Mouse (Mus musculus) hindbrain, embryonic 10.5 days (tissue): ENCODE results near the gene Osbpl5. TPM values are rescaled to one million over a fixed set of nuclear protein-coding genes. Genes with fewer than 3 reads are reported as not detected.

Experiments used
- DNase-seq: peaks from one replicate; pipeline ENCODE4 v3.0.0-alpha.2; 2017; ENCODE audit warnings: low spot score
- H3K27ac ChIP-seq: fragments of 300-500 bp; sonication (generic); 2 replicates; pipeline ENCODE4 v1.5.1; 2016; ENCODE audit warnings: mild to moderate bottlenecking, moderate library complexity
- H3K27me3 ChIP-seq: fragments of 300-500 bp; sonication (generic); 2 replicates; pipeline ENCODE4 v1.6.1; 2016; ENCODE audit warnings: mild to moderate bottlenecking; ENCODE audit not compliant: poor library complexity, insufficient read depth, severe bottlenecking
- H3K36me3 ChIP-seq: fragments of 300-500 bp; sonication (generic); 2 replicates; pipeline ENCODE4 v1.6.1; 2016; ENCODE audit warnings: mild to moderate bottlenecking, moderate library complexity
- H3K4me1 ChIP-seq: fragments of 300-500 bp; sonication (generic); replicated peaks from 2 replicates; pipeline ENCODE4 v1.6.1; 2016; ENCODE audit warnings: mild to moderate bottlenecking
- H3K4me3 ChIP-seq: fragments of 300-500 bp; sonication (generic); 2 replicates; pipeline ENCODE4 v1.5.1; 2016; ENCODE audit warnings: mild to moderate bottlenecking, moderate library complexity
- H3K9me3 ChIP-seq: fragments of 300-500 bp; sonication (generic); 2 replicates; pipeline ENCODE4 v1.6.1; 2016; ENCODE audit warnings: mild to moderate bottlenecking, moderate library complexity
- WGBS: fragments of 180-500 bp; shearing (Covaris S2); methylation state at CpG from one replicate; pipeline ENCODE4 v1.1.7; 2016; 5-methylcytosine and 5-hydroxymethylcytosine counted together
- polyA plus RNA-seq: library from polyadenylated mRNA; unstranded; fragments of >200 nt; fragmentation: Nextera tagmentation; extraction: Ambion mirVana; gene quantifications from 2 replicates; pipeline ENCODE4 v1.2.1, GENCODE M21; 2016

Gene Osbpl5
- polyA plus RNA-seq, 1 experiment from 2014 or later = 20.8 TPM

DNA sequence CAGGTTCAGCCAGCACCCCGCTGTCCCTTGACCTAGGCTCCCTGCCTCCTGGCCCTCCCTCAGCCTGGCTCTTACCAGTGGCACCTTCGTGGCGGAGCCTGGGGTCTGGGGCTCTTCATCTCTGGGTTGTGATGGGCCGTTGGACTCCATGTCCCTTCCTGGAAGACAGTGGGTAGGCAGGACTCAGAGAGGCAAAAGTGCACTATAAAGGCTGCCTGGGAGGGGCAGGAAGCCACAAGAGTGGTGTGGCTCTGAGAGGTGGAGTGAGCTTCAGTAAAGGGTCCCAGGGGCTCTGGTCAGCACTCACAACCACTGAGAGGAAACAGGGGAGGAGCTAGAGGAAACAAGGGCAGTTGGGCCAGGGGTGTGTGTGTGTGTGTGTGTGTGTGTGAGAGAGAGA is 43.4 kb downstream of the Osbpl5 start:
- Histone ChIP-seq H3K36me3 (peaks cover 43% of the 10 kb centered on the region), H3K27me3 (no peaks in the 10 kb centered on the region), H3K27ac (no peak overlapping the region), H3K4me1 (peaks cover 23% of the 10 kb centered on the region), H3K4me3 (no peak overlapping the region), H3K9me3 (no peaks in the 10 kb centered on the region)
- DNase-seq = no peak
- WGBS = 76% methylated on average over 4 of the region's 4 CpGs

DNA sequence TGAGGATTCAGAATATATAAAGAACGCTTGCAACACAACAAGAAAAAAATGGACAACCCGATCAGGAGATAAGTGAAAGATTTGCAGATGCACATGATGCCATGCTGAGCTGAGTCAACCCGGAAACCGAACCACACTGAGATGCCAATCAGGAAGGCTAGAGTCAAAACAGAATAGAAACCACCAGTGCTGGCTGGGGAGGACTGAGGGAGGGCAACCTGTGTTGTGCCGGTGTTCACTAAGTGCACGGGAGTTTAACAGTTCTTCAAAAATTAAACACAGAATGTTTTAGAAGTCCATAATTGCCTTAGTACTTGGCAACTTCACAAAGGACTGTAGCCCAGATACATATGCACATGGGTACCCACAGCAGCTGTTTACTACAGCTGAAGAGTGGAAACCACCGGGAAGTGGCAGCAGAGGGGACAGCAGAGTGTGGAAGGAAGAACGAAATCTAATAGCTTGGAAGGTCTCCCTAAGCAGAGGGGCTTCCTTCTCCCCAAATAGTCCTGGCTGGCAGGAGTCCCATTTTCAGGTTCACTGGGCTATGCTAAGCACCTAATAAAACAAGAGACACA is 43.9 kb downstream of the Osbpl5 start:
- Histone ChIP-seq H3K27ac (no peak overlapping the region), H3K4me1 (peaks cover 19% of the 10 kb centered on the region), H3K27me3 (no peaks in the 10 kb centered on the region), H3K9me3 (no peaks in the 10 kb centered on the region), H3K36me3 (peaks cover 45% of the 10 kb centered on the region), H3K4me3 (no peak overlapping the region)
- 89% methylated on average over 8 of the region's 8 CpGs for WGBS
- DNase-seq = no peak

DNA sequence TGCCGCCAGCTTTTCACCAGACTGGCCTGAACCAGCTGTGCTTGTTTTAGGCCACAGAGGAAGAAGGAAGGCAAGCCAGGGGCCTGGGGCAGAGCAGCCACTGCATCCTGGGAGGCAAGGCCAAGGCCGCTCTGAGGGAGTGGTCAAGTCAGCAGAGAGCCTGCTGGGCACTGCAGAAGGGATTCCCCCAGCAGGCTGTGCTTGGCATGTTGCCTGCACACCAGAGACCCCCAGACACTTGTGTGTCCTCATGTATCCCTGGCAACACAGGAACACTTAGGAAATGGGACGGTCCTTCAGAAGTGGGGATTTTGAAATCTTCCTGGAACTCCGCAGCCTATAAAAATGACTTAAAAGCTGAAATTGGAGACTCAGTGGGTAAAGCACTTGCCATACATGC is 44.8 kb downstream of the Osbpl5 start:
- Histone ChIP-seq H3K4me1 (peaks cover 15% of the 10 kb centered on the region), H3K4me3 (no peak overlapping the region), H3K9me3 (no peaks in the 10 kb centered on the region), H3K27me3 (no peaks in the 10 kb centered on the region), H3K36me3 (peaks cover 45% of the 10 kb centered on the region), H3K27ac (no peak overlapping the region)
- no peak for DNase-seq
- WGBS = 80% methylated on average over 4 of the region's 4 CpGs

DNA sequence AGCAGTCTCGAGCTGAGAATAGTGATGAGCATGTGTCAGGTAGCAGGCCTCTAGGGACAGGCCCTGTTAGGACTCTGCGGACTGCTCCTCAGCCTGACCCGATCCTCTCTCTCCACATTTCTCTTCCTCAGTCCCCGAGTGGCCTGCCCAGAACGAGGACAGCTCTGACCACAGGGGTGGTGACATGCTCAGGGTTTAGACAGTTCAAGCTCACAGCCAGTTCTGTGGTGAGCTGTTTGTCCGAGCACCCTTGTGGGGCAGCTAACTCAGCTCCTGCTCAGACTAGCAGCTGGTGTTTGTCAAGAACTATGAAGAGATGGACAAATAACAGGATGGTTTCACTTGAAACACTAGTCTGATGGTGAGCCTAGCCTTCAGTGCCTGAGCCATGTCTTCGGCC is 45.4 kb downstream of the Osbpl5 start:
- Histone ChIP-seq H3K27ac (no peak overlapping the region), H3K4me1 (peaks cover 15% of the 10 kb centered on the region), H3K4me3 (no peak overlapping the region), H3K36me3 (peaks cover 45% of the 10 kb centered on the region), H3K27me3 (no peaks in the 10 kb centered on the region), H3K9me3 (no peaks in the 10 kb centered on the region)
- no peak for DNase-seq
- WGBS = 77% methylated on average over 7 of the region's 7 CpGs

DNA sequence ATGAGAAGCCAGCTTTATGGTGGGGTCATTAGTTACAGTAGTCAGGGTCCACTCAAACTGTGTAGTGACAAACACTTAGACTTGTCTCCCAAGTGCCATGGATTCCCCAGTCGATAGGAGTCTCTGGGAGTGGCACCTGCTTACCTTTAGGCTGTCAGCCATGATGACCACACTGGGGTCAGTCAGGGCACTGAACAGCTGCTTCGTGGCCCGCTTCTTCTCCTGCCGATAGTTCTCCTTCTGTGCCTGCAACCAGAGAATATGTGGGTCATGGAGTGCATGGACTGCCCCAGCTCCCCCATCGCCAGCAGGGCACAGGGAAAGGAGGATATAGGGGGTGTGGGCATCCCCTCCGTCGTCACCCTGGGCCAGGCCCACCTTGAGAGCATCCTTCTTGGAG is 47.4 kb downstream of the Osbpl5 start:
- no peak for DNase-seq
- H3K27ac ChIP-seq = no peak overlapping the region
- H3K27me3 ChIP-seq = no peaks in the 10 kb centered on the region
- 91% methylated on average over 7 of the region's 7 CpGs for WGBS
- no peaks in the 10 kb centered on the region for H3K9me3 ChIP-seq
- H3K4me3 ChIP-seq = no peak overlapping the region
- H3K4me1 ChIP-seq = peaks cover 15% of the 10 kb centered on the region
- H3K36me3 ChIP-seq = peaks cover 30% of the 10 kb centered on the region

DNA sequence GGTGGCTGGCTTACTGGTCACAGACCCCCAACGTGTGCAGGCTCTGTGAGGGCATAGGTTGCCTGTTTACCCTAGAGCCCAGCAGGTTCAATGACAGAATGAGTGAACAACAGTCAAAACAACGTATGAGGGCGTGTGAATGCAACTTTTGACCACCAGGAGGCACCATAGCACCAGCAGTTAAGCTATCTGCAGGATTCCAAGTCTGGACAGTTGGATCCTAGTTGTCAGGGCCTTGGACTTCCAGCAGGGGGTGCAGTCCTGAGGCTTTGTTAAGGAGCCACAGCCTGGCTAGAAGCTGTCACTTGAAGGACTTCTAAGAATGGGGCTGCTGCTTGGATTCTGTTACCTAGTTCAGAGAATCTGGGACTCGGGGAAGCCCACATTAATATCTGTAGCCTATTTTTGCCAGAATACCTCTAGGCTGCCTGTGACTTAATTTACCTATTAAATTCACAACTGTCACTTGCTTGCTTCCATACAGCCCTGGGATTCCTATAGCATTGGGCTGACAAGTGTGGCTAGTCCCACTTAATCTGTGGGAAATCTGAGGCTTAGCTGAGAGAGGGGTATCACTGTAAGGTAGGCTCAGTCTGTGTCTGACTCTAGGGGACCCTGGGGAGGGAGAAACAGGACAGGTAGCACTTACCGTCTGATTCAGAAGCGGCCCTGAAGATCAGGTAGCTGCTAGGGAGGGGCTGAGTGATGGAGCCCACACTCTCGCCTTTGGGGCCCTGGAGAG is 49.9 kb downstream of the Osbpl5 start:
- 36% methylated on average over 7 of the region's 7 CpGs for WGBS
- no peaks in the 10 kb centered on the region for H3K9me3 ChIP-seq
- DNase-seq = peak; percentile 92
- peaks cover 8% of the 10 kb centered on the region; the same call in 1 of the 2 replicates for H3K4me1 ChIP-seq
- H3K36me3 ChIP-seq = peaks cover 34% of the 10 kb centered on the region
- no peak overlapping the region for H3K4me3 ChIP-seq
- H3K27ac ChIP-seq = no peak overlapping the region
- H3K27me3 ChIP-seq = no peaks in the 10 kb centered on the region

DNA sequence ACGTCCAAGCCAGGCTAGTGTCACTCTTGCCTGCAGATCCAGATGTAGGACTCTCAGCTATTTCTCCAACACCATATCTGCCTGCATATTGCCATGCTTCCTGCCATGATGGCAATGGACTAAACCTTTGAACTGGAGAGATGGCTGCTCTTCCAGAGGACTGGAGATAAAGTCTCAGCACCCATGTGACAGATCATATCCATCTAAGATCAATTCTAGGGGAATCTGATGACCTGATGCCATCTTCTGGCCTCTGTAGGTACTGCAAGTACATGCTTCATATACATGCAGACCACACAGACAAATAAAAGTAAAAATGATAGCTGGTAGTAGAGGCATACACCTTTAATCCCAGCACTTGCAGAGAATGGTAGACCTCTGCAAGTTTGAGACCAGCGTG is 60.6 kb downstream of the Osbpl5 start:
- Histone ChIP-seq H3K9me3 (peaks cover 3% of the 10 kb centered on the region; the same call in 1 of the 2 replicates), H3K27me3 (no peaks in the 10 kb centered on the region), H3K4me3 (no peak overlapping the region), H3K4me1 (no peaks in the 10 kb centered on the region), H3K36me3 (peaks cover 65% of the 10 kb centered on the region), H3K27ac (no peak overlapping the region)
- WGBS = 66% methylated on average over 2 of the region's 2 CpGs
- DNase-seq = no peak

DNA sequence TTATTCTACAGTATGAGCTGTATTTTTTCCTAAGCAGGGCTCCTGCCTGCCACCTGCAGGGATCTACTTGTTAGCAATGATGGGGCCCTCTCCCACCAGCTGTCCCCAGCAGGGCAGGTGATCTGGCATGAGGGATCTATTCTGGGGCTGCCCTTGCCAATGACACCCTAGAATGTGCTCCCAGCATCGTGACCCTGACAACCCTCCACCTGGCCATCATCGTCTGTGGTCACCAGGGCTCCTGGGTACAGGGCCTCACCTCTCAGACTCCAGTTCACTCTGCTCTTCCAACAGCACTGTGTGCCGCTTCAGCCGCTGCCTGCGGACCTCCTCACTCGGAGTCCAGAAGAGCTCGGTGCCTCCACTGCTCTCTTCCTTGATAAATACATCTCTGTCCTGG is 62.2 kb downstream of the Osbpl5 start:
- WGBS = 93% methylated on average over 7 of the region's 7 CpGs
- Histone ChIP-seq H3K4me1 (no peaks in the 10 kb centered on the region), H3K9me3 (peaks cover 3% of the 10 kb centered on the region; the same call in 1 of the 2 replicates), H3K27me3 (0 out of 2 replicates have a peak, but pooled peaks cover 2% of the 10 kb centered on the region), H3K27ac (no peak overlapping the region), H3K4me3 (no peak overlapping the region), H3K36me3 (peaks cover 69% of the 10 kb centered on the region)
- no peak for DNase-seq

DNA sequence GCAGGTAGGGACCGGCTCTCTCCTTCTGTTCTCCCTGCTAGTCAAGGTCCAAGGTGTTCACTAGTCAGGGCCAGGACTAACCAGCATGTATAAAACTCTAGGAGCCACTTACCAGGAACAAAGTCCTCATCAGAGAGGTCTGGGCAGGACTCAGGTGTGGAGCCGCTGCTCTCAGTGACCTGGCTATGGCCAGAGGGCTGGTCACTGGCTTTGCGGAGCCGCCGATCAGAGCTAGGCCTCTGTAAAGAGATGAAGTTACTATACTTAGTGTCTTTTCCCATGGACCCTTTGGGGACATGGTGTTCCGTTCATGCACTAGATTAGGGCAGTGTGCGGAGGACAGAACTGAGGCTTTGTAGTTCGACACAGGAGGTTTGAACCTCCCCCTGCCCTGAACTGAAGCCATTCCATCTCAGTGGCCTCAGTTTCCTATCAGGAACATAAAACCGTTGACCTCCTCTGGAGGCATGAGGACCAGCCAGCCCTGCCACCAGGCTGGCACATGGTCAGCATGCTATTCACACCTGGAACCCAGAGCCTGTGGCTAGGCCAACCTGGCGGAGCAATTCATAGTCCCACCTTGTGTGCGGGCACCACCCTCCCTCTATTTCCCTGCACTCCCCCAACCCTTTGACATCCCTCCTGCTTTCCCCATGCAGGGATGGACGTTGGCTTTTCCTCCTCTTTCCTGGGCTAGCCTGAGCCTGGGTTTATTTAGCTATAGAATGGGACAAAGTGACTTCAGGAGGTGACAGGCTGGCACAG is 63.9 kb downstream of the Osbpl5 start:
- no peak for DNase-seq
- H3K4me3 ChIP-seq = no peak overlapping the region
- H3K36me3 ChIP-seq = peaks cover 75% of the 10 kb centered on the region
- 0 out of 2 replicates have a peak, but pooled peaks cover 8% of the 10 kb centered on the region for H3K27me3 ChIP-seq
- H3K27ac ChIP-seq = no peak overlapping the region
- WGBS = 90% methylated on average over 12 of the region's 12 CpGs
- no peaks in the 10 kb centered on the region for H3K4me1 ChIP-seq
- H3K9me3 ChIP-seq = peaks cover 3% of the 10 kb centered on the region; the same call in 1 of the 2 replicates

DNA sequence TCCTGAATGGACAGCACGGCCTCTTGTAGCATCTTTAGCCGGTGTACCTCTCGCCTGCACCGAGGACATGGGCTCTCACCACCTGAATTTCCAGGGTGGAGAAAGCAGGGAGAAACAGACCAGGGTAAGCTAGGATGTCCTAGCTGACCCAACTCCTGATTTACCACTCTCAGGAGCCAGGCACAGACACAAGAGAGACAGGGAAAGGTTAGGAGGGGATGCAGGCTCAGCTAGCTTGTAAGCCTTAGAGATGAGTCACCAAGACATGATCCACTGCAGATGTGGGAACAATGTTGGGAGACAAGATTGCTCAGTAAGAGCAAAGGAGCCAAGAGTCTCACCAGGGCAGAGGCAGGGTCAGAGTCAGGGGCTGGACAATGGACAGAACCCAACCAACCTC is 64.9 kb downstream of the Osbpl5 start:
- Histone ChIP-seq H3K27me3 (0 out of 2 replicates have a peak, but pooled peaks cover 9% of the 10 kb centered on the region), H3K27ac (no peak overlapping the region), H3K4me1 (no peaks in the 10 kb centered on the region), H3K4me3 (no peak overlapping the region), H3K36me3 (peaks cover 72% of the 10 kb centered on the region), H3K9me3 (peaks cover 3% of the 10 kb centered on the region; the same call in 1 of the 2 replicates)
- DNase-seq = no peak
- WGBS = 93% methylated on average over 4 of the region's 4 CpGs

DNA sequence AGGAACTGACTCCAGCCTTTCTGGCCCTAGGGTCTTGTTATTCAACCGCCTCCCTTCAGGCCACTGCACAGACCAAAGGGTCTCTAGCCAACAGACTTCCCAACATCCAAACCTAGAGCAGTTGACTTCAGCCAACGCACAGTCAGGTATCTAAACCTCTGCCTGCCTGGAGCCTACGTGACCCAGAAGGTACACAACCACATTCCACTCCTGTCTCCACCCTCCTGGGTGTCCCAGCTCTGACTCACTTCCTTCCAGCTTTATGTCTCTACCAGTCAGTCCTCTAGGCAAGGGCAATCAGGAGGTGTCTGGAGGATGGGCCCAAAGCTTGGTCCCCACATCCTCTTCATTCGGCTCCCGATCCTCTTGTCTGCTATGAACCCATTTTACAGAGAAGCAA is 65.6 kb downstream of the Osbpl5 start:
- no peaks in the 10 kb centered on the region for H3K4me1 ChIP-seq
- no peak overlapping the region for H3K4me3 ChIP-seq
- no peak for DNase-seq
- 91% methylated on average over 5 of the region's 5 CpGs for WGBS
- peaks cover 3% of the 10 kb centered on the region; the same call in 1 of the 2 replicates for H3K9me3 ChIP-seq
- 0 out of 2 replicates have a peak, but pooled peaks cover 9% of the 10 kb centered on the region for H3K27me3 ChIP-seq
- H3K36me3 ChIP-seq = peaks cover 71% of the 10 kb centered on the region
- H3K27ac ChIP-seq = no peak overlapping the region

DNA sequence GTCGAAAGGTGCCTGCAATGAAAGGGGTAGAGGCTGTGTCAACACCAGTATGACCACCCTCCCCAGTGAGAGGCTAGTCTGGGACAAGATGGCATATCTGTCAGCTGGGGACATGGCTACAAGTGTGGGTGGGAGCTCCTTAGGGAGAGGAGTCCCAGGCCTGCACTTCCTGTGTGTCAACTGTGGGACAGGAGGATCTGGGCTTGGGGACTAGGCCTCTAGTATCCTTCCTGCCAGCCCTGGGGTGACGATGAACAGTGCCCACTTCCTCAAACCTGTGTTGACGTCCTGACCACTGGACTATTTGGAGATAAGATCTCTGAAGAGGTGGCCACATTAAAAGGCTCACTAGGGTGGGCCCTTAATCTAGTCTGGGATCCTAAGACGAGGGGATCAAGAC is 66.8 kb downstream of the Osbpl5 start:
- peaks cover 8% of the 10 kb centered on the region; the same call in 1 of the 2 replicates for H3K4me1 ChIP-seq
- no peaks in the 10 kb centered on the region for H3K9me3 ChIP-seq
- H3K4me3 ChIP-seq = no peak overlapping the region
- DNase-seq = no peak
- 0 out of 2 replicates have a peak, but pooled peaks cover 9% of the 10 kb centered on the region for H3K27me3 ChIP-seq
- no peak overlapping the region for H3K27ac ChIP-seq
- peaks cover 58% of the 10 kb centered on the region for H3K36me3 ChIP-seq
- 76% methylated on average over 4 of the region's 4 CpGs for WGBS

DNA sequence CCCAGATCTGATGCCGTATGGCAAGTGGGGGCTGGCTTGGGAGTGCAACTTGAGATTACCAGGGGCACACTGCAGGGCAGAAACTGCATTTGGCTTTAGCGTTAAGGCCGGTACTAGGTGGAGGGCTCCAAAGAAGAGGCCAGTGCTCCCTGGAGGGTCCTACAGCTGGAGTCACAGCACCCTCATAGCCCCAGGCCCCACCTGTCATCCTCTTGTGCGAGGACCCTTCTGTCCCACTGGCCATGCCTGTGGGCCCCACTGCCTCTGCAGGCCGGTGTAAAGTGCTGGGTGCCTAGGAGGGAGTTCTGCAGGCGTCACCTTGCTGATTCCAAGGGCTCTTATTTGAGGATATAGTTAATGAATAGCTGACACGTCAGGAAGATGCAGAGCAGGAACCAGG is 67.3 kb downstream of the Osbpl5 start:
- H3K36me3 ChIP-seq = peaks cover 54% of the 10 kb centered on the region
- peaks cover 14% of the 10 kb centered on the region; the same call in 1 of the 2 replicates for H3K27me3 ChIP-seq
- WGBS = 85% methylated on average over 7 of the region's 7 CpGs
- no peak overlapping the region for H3K4me3 ChIP-seq
- H3K4me1 ChIP-seq = peaks cover 8% of the 10 kb centered on the region; the same call in 1 of the 2 replicates
- no peak for DNase-seq
- H3K9me3 ChIP-seq = no peaks in the 10 kb centered on the region
- H3K27ac ChIP-seq = no peak overlapping the region
